Mouse (Mus musculus) urinary bladder, postnatal 36 days (tissue): Measurements from ENCODE around the gene Cyp4f16.
"Not testable (repeated sequence)": the region's sequence is repeated elsewhere in the genome, so short reads cannot be mapped to it uniquely, and the experiment has no call there.

ENCODE experiments used
- DNase-seq, 2 experiments: peaks; one replicate each; pipeline ENCODE4 v3.0.0; 2022; ENCODE audit warnings: low spot score in 2 of 2, mixed read lengths in 1 of 2

Gene Cyp4f16

GRCm38 (mm10) chr17:32536051-32536866, at the start of gene Cyp4f16:
Gene Cyp4f16, plus strand, starts transcription at chr17:32536558.
- DNase-seq: peak; percentile 90 to 91

- DNase-seq: peak; percentile 10 to 17
Measured at GRCm38 (mm10) chr17:32492349-32492980, 43.9 kb upstream of the Cyp4f16 start.

GRCm38 (mm10) chr17:32494601-32495000, 41.8 kb upstream of the Cyp4f16 start:
- DNase-seq: peak; percentile 55 to 63

DNA sequence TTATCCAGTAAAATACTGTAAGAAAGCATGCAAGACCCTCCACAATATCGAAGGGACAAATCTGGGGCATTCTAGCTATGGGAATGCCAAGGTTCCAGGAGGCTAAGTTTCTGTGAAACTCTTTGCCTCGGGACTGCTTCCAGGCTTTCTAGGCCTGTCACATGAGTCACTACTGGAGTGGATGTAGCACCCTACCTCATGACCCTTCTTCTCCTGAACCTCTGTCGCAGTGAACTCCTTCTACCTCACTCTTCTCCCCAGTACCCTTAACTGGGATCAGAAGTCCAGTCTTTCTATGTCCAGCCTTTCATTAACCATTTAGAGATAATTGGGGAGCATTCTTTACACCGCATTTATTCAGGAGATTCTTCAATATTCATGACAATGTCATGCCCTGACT, 35.8 kb upstream of the Cyp4f16 start:
- not testable (repeated sequence) for DNase-seq

GRCm38 (mm10) chr17:32501051-32501450, 35.3 kb upstream of the Cyp4f16 start:
- no peak for DNase-seq

DNA sequence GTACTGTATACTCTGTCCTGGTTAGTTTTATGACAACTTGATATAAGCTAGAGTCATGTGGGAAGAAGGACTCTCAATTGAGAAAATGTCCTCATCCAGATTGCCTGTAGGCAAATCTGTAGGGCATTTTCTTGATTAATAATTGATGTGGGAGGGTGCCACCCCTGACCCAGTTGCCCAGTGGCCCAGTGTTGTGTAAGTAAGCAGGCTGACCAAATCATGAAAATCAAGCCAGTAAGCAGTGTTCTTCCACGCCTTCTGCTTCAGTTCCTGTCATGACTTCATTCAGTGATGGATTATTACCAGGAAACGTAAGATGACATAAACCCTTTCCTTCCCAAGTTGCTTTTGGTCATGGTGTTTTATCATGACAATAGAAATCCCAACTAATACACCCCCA, 33.2 kb upstream of the Cyp4f16 start:
- DNase-seq: no peak

GRCm38 (mm10) chr17:32505851-32506728, 30.3 kb upstream of the Cyp4f16 start, which contains the start of gene Cyp4f17:
Gene Cyp4f17, plus strand, starts transcription at chr17:32506050.
- peak; percentile 26 to 30 for DNase-seq

DNA sequence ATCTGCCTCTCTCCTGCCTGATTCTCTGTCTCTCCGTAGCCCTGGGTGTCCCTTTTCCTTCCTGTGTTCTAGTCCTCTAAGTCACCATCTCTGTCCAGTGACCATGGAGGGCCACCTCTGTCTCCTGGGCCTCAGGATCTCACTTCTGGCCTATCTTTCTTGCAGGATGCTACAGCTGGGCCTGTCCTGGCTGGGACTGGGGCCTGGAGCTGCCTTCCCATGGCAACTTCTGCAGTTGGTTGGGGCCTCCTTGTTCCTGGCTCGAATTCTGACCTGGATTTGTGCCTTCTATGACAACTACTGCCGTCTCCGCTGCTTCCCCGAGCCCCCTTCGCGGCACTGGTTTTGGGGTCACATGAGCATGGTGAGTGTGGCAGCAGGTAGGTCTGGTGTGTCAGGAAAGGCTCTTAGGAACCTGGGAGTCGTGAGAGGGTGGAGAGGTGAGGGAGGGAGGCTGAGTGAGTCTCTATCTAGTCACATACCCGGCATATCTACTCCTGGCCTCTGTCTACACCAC, 29.6 kb upstream of the Cyp4f16 start:
- no peak for DNase-seq

- DNase-seq: no peak
Measured at GRCm38 (mm10) chr17:32516126-32516525, 20.2 kb upstream of the Cyp4f16 start.

DNA sequence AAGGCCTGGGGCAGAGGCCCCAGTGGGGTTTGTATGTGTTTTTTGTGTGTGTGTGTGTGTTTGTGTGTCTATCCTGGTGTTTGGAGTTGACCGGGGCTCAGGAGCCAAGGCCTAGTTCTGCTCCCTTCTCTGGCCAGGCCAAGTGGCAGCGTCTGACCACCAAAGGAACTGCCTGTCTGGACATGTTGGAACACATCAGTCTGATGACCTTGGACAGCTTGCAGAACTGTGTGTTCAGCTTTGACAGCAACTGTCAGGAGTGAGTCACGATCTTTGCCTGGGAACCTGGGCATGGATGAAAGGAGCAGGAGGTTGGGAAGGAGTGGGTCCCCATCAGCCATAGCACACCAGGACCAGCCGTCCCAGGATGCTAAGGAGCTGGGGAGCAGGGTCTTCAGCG, 14.4 kb upstream of the Cyp4f16 start:
- no peak for DNase-seq

- no peak for DNase-seq
Measured at GRCm38 (mm10) chr17:32522386-32522785, 14.0 kb upstream of the Cyp4f16 start.

DNA sequence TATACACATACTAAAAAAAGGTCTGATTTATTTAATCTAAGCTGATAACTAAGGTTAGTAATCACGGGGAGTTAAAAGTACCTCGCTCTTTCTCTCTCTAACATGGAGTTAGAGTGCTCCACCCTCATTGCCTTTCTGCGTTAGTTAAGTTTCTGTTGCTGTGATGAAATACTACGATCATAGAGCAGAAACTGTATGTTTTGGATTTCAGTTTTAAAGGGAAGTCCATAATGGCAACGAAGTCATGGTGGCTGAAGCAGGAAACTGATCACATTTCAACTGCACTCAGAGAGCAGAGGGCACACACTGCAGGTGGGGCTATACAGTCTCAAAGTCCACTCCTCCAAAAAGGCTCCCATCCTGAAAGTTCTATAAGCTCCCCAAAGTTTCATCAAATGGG, 13.5 kb upstream of the Cyp4f16 start:
- DNase-seq: no peak

DNA sequence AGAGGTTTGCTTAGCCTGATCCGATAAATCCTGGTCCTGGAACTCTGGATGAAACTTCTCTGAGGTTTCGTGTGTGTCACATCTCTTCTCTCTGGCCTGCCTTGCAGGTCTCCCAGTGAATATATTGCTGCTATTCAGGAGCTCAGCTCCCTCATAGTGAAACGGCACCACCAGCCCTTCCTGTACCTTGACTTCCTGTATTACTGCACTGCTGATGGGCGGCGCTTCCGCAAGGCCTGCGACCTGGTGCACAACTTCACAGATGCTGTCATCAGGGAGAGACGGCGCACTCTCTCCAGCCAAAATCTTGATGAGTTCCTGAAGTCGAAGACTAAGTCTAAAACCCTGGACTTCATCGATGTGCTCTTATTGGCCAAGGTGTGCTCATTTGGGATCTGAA, 12.5 kb upstream of the Cyp4f16 start:
- DNase-seq: no peak

GRCm38 (mm10) chr17:32526341-32526740, 10.0 kb upstream of the Cyp4f16 start:
- not testable (repeated sequence) for DNase-seq

GRCm38 (mm10) chr17:32527748-32528147, 8.6 kb upstream of the Cyp4f16 start:
- DNase-seq: no peak

DNA sequence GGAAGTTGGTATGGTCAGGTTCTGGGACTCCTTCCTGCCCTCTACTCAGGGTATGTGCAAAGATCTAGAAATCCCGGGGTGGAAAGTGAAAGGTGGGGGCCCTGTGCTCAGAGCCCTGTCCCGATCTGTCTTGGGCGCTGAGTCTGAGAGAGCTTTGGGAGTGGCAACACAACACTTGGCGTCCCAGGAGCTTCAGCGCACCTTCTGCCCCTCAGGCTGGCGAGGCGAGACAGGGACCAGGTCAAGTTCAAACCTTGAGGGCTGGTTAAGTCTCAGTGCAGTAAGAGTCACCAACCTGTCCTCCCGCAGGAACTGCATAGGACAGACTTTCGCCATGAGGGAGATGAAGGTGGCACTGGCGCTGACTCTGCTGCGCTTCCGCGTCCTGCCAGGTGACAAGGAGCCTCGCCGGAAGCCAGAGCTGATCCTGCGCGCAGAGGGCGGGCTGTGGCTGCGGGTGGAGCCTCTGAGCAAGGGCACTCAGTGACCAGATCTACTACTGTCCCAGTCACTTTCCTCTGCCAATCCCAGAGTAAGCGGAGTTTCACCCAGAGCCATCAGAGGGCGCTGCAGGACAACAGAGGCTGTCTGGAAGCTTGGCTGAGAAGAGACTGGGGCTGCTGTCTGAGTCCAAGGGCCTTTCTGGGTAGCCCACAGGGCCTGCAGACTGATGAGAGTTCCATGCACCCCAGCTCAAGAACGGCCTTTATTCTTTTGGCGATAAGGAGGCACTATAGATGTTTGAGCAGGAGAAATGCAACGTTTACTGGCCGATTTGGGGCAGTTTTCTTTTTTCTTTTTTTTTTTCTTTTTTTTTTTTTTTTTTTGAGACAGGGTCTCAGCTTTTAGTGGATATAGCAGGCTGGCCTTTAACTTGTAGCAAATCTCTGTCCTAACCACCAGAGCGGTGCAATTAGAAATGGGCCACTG, 7.7 kb upstream of the Cyp4f16 start:
- peak; percentile 79 to 88 for DNase-seq

GRCm38 (mm10) chr17:32532356-32532755, 4.0 kb upstream of the Cyp4f16 start:
- not testable (repeated sequence) for DNase-seq

DNA sequence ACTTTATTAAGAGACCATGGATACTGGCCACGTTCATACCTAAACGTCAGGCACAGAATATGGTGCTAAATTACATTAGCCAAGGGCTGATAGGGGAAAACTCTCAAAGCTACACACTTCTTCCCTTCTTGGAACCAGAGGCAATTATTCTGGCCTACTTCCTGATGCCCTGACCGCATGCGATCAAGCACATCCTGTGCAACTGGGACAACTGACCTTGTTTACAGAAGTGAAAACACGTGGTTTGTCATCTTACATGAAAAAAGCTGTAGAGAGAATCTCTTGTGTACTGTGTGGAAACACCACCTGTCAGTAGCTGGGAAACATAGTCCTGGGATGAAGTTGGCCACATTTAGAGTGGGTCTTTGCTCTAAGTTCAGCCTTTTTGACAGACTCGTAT, 2.3 kb upstream of the Cyp4f16 start:
- no peak for DNase-seq

DNA sequence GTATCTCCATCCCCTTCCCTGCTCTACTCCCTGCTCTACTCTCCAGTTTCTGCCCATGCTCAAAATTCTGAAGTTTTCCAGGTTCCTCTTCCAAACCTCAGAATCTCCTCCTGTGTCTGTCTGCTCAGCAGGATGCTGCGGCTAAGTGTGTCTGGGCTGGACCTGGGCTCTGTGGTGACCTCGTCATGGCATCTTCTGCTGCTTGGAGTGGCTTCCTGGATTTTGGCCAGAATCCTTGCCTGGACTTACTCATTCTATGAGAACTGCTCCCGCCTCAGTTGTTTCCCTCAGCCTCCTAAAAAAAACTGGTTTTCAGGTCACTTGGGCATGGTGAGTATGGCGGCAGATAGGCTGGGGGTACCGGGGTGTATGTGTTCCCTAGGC, 501 bp downstream of the Cyp4f16 start:
- no peak for DNase-seq

DNA sequence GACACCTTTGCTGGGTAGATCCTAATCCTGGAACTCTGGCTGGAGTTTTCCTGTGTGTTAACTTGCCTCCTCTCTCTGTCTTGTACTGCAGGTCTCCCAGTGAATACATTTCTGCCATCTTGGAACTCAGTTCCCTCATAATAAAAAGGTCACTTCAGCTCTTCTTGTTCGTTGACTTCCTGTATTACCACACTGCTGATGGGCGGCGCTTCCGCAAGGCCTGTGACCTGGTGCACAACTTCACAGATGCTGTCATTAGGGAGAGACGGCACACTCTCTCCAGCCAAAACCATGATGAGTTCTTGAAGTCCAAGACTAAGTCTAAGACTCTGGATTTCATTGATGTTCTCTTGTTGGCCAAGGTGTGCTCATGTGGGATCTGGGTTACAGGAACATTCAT, 8.4 kb downstream of the Cyp4f16 start:
- DNase-seq: not testable (repeated sequence)

GRCm38 (mm10) chr17:32550377-32550776, 14.0 kb downstream of the Cyp4f16 start:
- not testable (repeated sequence) for DNase-seq
